Mouse (Mus musculus) limb, embryonic 10.5 days (tissue): ENCODE measurements around the gene Ubac2. TPM values are rescaled to one million over a fixed set of nuclear protein-coding genes. Genes with fewer than 3 reads are reported as not detected.

ENCODE experiments used
- DNase-seq: peaks from one replicate; pipeline ENCODE4 v3.0.0-alpha.2; 2017; ENCODE audit warnings: low spot score
- H3K27ac ChIP-seq: fragments of 300-500 bp; sonication (generic); 2 replicates; pipeline ENCODE4 v1.5.1; 2016; ENCODE audit warnings: mild to moderate bottlenecking
- H3K27me3 ChIP-seq: fragments of 300-500 bp; sonication (generic); 2 replicates; pipeline ENCODE4 v1.6.1; 2016; ENCODE audit warnings: low read depth, mild to moderate bottlenecking; ENCODE audit not compliant: poor library complexity, severe bottlenecking
- H3K36me3 ChIP-seq: fragments of 300-500 bp; sonication (generic); 2 replicates; pipeline ENCODE4 v1.6.1; 2016; ENCODE audit warnings: mild to moderate bottlenecking, moderate library complexity
- H3K4me1 ChIP-seq: fragments of 300-500 bp; sonication (generic); 2 replicates; pipeline ENCODE4 v1.6.1; 2016
- H3K4me3 ChIP-seq: fragments of 300-500 bp; sonication (generic); 2 replicates; pipeline ENCODE4 v1.5.1; 2016; ENCODE audit warnings: mild to moderate bottlenecking, moderate library complexity
- H3K9me3 ChIP-seq: fragments of 300-500 bp; sonication (generic); replicated peaks from 2 replicates; pipeline ENCODE4 v1.6.1; 2016; ENCODE audit warnings: mild to moderate bottlenecking
- WGBS: fragments of 180-500 bp; shearing (Covaris S2); methylation state at CpG from one replicate; pipeline ENCODE4 v1.1.7; 2016; 5-methylcytosine and 5-hydroxymethylcytosine counted together
- polyA plus RNA-seq: library from polyadenylated mRNA; unstranded; fragments of >200 nt; fragmentation: Nextera tagmentation; extraction: Ambion mirVana; gene quantifications from 2 replicates; pipeline ENCODE4 v1.2.1, GENCODE M21; 2016

Gene Ubac2
- polyA plus RNA-seq, 1 experiment from 2014 or later: 73.4 TPM

DNA sequence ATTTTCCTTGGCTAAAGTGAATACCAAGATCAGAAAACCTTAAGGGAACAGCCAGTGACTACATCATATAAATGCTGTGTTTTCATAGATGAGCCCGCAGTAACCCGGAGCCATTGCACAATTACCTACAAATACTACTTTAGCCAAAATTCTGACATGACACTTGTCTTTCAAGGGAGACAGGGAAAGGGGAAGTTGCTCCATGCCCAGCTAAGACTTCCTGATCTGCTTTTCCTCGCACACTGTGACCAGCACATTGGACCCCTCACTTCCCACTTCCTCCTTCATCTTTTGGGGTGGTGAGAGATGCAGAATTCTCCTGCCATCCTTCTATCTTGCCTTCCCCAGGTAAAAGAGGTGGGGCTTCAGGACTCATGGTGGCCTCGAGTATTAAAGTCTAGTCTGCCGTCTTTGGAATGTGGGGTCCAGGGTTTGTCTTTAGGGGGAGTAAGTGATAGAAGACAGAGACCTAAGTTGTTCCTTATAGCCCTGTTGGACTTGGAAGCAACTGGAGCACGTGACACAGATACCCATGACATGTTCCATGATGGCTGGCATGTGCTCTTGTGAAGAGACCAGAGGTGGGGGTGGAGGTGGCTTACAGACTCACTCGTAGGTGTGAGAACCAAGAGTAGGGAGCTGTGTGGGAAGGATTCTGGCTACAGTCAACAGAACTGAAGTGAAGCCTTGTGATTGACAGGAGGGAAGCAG, 116.6 kb downstream of the Ubac2 start:
- peaks cover 49% of the 10 kb centered on the region for H3K36me3 ChIP-seq
- H3K9me3 ChIP-seq: no peaks in the 10 kb centered on the region
- WGBS: 93% methylated on average over 7 of the region's 7 CpGs
- no peaks in the 10 kb centered on the region for H3K27me3 ChIP-seq
- H3K4me3 ChIP-seq: no peak overlapping the region
- H3K27ac ChIP-seq: no peak overlapping the region
- H3K4me1 ChIP-seq: no peaks in the 10 kb centered on the region
- no peak for DNase-seq

GRCm38 (mm10) chr14:121995557-121995870, 117.1 kb downstream of the Ubac2 start:
- DNase-seq: no peak
- H3K36me3 ChIP-seq: peaks cover 50% of the 10 kb centered on the region
- no peaks in the 10 kb centered on the region for H3K27me3 ChIP-seq
- H3K27ac ChIP-seq: no peak overlapping the region
- H3K4me1 ChIP-seq: no peaks in the 10 kb centered on the region
- no peak overlapping the region for H3K4me3 ChIP-seq
- WGBS: 86% methylated on average over 1 of the region's 1 CpGs
- no peaks in the 10 kb centered on the region for H3K9me3 ChIP-seq

- DNase-seq: no peak
- Histone ChIP-seq H3K9me3 (no peaks in the 10 kb centered on the region), H3K27me3 (no peaks in the 10 kb centered on the region), H3K27ac (no peak overlapping the region), H3K4me3 (no peak overlapping the region), H3K36me3 (peaks cover 53% of the 10 kb centered on the region), H3K4me1 (no peaks in the 10 kb centered on the region)
- WGBS: 97% methylated on average over 8 of the region's 8 CpGs
These were observed 118.4 kb downstream of the Ubac2 start for GRCm38 (mm10) chr14:121996786-121997185.

- no peaks in the 10 kb centered on the region for H3K9me3 ChIP-seq
- no peak overlapping the region for H3K4me3 ChIP-seq
- no peaks in the 10 kb centered on the region for H3K27me3 ChIP-seq
- 91% methylated on average over 8 of the region's 8 CpGs for WGBS
- H3K36me3 ChIP-seq: peaks cover 47% of the 10 kb centered on the region
- no peak for DNase-seq
- H3K27ac ChIP-seq: no peak overlapping the region
- H3K4me1 ChIP-seq: no peaks in the 10 kb centered on the region
These were observed 121.0 kb downstream of the Ubac2 start for GRCm38 (mm10) chr14:121999455-121999854.

GRCm38 (mm10) chr14:122000346-122001105, 122.1 kb downstream of the Ubac2 start:
- H3K4me3 ChIP-seq: no peak overlapping the region
- H3K27me3 ChIP-seq: no peaks in the 10 kb centered on the region
- no peaks in the 10 kb centered on the region for H3K9me3 ChIP-seq
- no peak for DNase-seq
- H3K27ac ChIP-seq: no peak overlapping the region
- peaks cover 37% of the 10 kb centered on the region for H3K36me3 ChIP-seq
- 94% methylated on average over 17 of the region's 17 CpGs for WGBS
- H3K4me1 ChIP-seq: no peaks in the 10 kb centered on the region

- WGBS: 95% methylated on average over 7 of the region's 7 CpGs
- DNase-seq: no peak
These were observed 123.8 kb downstream of the Ubac2 start for GRCm38 (mm10) chr14:122002224-122002623.

DNA sequence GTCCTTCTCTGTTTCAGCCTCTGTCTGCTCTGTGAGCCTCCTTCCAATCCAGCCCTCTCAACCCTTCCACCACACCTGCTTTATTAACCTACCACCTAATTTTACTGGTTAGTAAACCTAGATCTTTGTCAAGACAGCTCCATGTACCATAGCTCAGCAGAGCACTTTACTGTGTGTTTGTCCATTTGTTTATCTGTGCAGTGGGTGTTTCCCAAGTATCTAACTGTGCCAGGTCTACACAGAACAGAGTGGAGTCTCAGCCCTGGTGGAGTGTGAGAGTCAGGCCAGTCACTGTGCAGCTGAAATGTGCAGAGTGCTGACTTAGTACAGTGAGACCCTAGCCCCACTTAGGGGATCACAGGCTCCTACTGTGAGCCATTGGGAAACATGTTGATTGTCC, 125.4 kb downstream of the Ubac2 start:
- H3K36me3 ChIP-seq: peaks cover 22% of the 10 kb centered on the region
- no peak overlapping the region for H3K4me3 ChIP-seq
- no peak for DNase-seq
- H3K27ac ChIP-seq: no peak overlapping the region
- H3K27me3 ChIP-seq: no peaks in the 10 kb centered on the region
- no peaks in the 10 kb centered on the region for H3K4me1 ChIP-seq
- H3K9me3 ChIP-seq: no peaks in the 10 kb centered on the region

More at GRCm38 (mm10) chr14:122002224-122002623, 123.8 kb downstream of the Ubac2 start:
- H3K27me3 ChIP-seq: no peaks in the 10 kb centered on the region
- no peak overlapping the region for H3K27ac ChIP-seq
- H3K9me3 ChIP-seq: no peaks in the 10 kb centered on the region
- no peaks in the 10 kb centered on the region for H3K4me1 ChIP-seq
- no peak overlapping the region for H3K4me3 ChIP-seq
- peaks cover 23% of the 10 kb centered on the region for H3K36me3 ChIP-seq

DNA sequence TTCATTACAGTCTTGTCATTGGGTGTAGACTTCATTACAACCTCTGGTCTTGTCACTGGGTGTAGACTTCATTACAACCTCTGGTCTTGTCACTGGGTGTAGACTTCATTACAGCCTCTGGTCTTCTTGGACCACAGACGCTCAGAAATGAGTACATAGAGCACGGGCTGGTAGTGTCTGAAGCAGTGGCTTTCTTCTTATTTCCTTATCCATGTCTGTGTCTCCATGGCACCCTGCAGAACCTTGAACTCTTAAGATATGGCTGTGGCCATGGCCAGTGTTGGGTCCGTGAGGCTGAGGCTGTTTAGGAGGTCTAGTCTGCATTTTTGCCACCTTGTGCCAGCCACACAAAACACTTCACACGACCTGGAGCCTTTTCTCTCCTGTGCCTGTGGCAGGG, 129.8 kb downstream of the Ubac2 start:
- WGBS: 88% methylated on average over 4 of the region's 4 CpGs
- DNase-seq: no peak

GRCm38 (mm10) chr14:122009502-122009901, 131.1 kb downstream of the Ubac2 start:
- no peaks in the 10 kb centered on the region for H3K9me3 ChIP-seq
- no peaks in the 10 kb centered on the region for H3K27me3 ChIP-seq
- H3K4me3 ChIP-seq: no peak overlapping the region
- DNase-seq: no peak
- peaks cover 9% of the 10 kb centered on the region for H3K4me1 ChIP-seq
- no peak overlapping the region for H3K27ac ChIP-seq
- WGBS: 97% methylated on average over 13 of the region's 13 CpGs
- H3K36me3 ChIP-seq: peaks cover 31% of the 10 kb centered on the region

More for the DNA sequence above, 129.8 kb downstream of the Ubac2 start:
- H3K36me3 ChIP-seq: peaks cover 31% of the 10 kb centered on the region
- H3K27me3 ChIP-seq: no peaks in the 10 kb centered on the region
- H3K9me3 ChIP-seq: no peaks in the 10 kb centered on the region
- H3K4me3 ChIP-seq: no peak overlapping the region
- H3K4me1 ChIP-seq: peaks cover 6% of the 10 kb centered on the region
- no peak overlapping the region for H3K27ac ChIP-seq

- Histone ChIP-seq H3K27ac (no peak overlapping the region), H3K36me3 (peaks cover 31% of the 10 kb centered on the region), H3K27me3 (no peaks in the 10 kb centered on the region), H3K9me3 (no peaks in the 10 kb centered on the region), H3K4me3 (no peak overlapping the region), H3K4me1 (peaks cover 9% of the 10 kb centered on the region)
- no peak for DNase-seq
- WGBS: 90% methylated on average over 7 of the region's 7 CpGs
These were observed 131.9 kb downstream of the Ubac2 start for GRCm38 (mm10) chr14:122010301-122010700.

GRCm38 (mm10) chr14:122011768-122012167, 133.3 kb downstream of the Ubac2 start:
- H3K27ac ChIP-seq: no peak overlapping the region
- H3K4me3 ChIP-seq: no peak overlapping the region
- H3K4me1 ChIP-seq: peaks cover 11% of the 10 kb centered on the region
- no peak for DNase-seq
- H3K36me3 ChIP-seq: peaks cover 36% of the 10 kb centered on the region
- H3K27me3 ChIP-seq: no peaks in the 10 kb centered on the region
- 98% methylated on average over 8 of the region's 8 CpGs for WGBS
- no peaks in the 10 kb centered on the region for H3K9me3 ChIP-seq

GRCm38 (mm10) chr14:122012193-122012592, 133.8 kb downstream of the Ubac2 start:
- H3K9me3 ChIP-seq: no peaks in the 10 kb centered on the region
- no peak overlapping the region for H3K27ac ChIP-seq
- H3K4me3 ChIP-seq: no peak overlapping the region
- no peaks in the 10 kb centered on the region for H3K27me3 ChIP-seq
- peaks cover 15% of the 10 kb centered on the region for H3K4me1 ChIP-seq
- DNase-seq: no peak
- peaks cover 36% of the 10 kb centered on the region for H3K36me3 ChIP-seq
- WGBS: 85% methylated on average over 5 of the region's 5 CpGs

DNA sequence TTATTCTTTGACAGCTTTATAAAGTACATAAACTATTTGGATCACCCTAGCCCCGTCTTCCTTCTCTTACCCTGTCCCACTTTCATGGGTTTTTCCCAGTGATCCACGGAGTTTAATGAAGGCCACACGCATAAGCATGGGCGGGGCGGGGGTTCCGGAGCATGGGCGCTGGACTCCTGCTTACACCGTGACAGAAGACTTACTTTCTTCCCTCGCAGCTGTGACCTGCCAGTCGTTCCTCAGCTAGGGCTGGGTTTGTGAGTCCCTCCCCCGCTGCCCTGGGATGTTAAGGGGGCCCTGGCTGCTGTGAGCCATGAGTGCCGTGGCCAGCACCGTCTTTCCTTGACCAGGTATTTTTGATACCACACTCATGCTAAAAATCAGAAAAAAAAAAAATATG, 134.4 kb downstream of the Ubac2 start:
- 73% methylated on average over 13 of the region's 13 CpGs for WGBS
- no peak for DNase-seq
- H3K4me3 ChIP-seq: no peak overlapping the region

More for the DNA sequence above, 134.4 kb downstream of the Ubac2 start:
- Histone ChIP-seq H3K27me3 (no peaks in the 10 kb centered on the region), H3K36me3 (peaks cover 36% of the 10 kb centered on the region), H3K27ac (no peak overlapping the region), H3K4me1 (peaks cover 16% of the 10 kb centered on the region), H3K9me3 (no peaks in the 10 kb centered on the region)
